Mouse (Mus musculus) yolk sac, embryonic 10.5 days (tissue): ENCODE measurements around the gene Lrrtm4.

ENCODE experiments used
- DNase-seq: peaks from one replicate; pipeline ENCODE4 v3.0.0-alpha.2; 2017; ENCODE audit warnings: low spot score

Gene Lrrtm4

DNA sequence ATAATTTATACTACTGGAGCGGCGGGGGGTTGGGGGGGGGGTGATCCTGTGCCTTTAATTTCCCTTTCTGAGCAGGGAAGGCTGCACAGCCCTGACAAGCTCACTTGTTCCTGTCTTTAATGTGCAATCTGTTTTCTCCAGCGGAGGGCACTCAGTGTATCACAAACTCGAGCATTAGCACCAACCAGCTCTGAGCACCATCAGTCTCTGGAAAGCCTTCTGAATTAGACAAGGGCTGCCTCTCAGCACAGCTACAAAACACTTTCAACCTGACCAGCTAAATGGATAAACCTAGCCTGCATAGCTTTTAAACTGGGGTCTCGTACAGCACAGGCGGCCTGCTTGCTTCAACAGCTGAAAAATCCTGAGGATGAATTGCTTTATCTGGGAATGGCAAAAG lies at the start of gene Lrrtm4:
TSS of gene Lrrtm4 (plus strand) at position 113 of the 400 bp plus-strand sequence.
- no peak for DNase-seq

DNA sequence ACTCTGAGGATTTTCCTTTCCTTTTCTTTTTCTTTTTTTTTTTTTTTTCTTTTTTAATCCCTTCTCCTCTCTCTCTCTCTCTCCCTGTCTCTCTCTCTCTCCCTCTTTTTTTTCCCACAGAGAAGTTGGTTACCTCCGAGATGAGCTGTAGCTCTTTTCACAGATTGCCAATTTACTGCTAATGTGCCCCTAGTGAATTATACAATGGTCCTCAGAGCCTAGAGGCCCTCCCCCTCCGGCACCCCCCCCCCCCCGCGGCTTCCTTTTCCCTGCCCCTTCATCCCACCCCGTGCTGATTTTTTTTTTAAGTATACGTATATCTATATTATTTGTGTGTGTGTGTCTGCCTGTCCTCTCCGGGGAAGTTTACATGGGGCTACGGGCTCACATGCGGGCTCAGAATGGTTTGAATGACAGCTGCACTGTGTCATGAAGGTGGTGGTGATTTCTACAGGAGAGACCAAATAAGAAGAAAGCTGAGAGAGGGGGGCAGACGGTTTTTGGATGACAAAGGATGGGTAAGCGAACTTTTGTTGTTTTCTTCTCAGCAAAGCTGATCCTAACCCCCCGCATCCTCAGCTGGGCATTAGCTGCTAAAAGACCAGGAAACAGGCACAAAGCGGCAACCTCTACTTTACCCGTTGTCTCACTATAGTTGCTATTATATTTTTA lies 648 bp downstream of the Lrrtm4 start:
- DNase-seq = no peak

- no peak for DNase-seq
Measured at GRCm38 (mm10) chr6:80019861-80020230, 1.2 kb downstream of the Lrrtm4 start.

DNA sequence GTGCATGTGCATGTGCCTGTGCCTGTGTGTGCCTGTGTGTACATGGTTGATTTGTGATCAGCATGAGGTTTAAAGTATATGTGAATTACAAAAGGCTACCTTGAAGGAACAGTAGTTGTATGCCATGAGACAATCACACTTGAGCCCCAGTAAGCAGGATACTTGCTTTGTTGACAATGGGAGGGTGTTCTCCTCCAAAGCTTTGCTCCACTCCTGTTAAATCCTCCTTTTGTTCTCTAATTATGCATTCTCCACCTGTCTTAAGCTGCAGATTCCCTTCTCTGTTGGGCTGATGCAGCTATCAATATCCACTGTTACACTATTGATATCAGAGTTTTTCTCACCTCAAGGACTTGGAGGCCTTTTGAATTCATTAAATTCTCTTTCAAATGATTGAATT lies 38.2 kb downstream of the Lrrtm4 start:
- no peak for DNase-seq

DNA sequence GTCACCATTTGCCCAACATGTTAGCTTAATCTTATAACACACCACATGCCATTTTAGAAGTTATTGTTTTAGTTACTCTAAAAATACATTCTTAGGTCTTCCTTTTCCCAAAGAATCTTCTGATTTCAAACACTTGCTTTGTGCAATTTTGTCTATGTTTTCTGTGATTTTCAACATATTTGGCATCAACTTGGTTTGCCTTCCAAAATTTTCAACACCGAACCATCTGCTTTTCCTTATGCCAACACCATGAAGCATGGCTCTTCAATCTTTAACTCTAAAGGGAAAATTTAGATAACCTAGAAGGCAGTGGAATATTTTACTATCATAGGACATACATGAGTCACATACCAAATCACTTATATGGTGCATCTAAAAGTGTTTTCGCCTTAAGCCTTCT lies 59.3 kb downstream of the Lrrtm4 start:
- DNase-seq = no peak

DNA sequence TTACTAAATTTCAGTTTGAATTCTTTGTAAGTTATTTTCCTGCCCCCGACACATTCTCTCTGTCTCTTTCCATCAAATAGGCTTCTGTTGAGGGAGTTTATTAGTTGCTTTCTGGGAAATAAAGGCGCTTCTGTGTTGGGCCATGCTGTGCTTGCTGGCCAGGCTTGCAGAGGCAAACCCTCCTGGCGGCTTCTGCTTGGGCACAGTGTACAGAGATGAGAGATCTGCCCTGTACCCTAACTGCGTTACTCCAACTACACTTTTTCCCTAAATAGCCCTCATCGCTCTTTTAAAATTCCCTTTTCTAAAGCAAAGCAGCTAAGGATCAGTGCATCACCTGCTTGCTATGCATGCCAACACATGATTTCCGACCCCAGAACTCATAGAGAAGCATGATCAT lies 60.6 kb downstream of the Lrrtm4 start:
- no peak for DNase-seq

DNA sequence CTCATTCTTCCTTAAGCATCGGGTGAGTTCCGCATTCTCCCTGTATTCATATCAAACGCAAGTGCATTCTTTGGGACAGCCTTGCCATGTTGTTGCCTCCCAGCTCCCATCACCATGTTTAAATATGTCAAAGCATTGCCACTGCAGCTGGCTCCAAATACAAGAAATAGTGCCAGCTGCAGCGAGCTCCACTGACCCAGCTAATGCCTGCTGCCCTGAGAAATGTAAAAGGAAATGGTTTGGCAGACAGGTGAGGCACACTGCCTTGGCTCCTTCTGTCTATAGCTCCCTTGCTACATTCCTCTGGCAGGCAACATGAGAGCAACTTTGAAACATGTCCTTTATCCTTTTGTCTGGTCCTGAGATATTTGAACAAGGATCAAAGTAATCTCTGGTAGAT lies 76.2 kb downstream of the Lrrtm4 start:
- DNase-seq = no peak

DNA sequence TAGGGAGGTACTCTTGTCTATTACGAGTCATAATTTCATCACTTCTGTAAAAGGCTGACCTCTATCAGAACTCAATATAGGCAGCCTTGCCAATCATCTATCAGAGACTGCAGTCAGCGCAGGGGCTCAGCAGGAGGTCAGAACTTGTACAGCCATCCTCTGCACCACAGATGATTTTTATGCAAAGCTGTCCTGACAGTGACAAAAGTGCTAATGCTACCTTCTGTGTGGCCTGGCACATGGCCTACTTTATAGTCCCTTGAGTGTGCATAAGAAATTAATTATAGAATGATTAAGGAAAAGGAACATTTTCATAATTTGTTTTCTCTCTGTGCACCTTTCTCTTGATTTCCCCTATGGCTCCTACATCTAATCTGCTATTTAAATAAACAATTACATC lies 86.7 kb downstream of the Lrrtm4 start:
- DNase-seq = no peak

- DNase-seq = no peak
Measured at GRCm38 (mm10) chr6:80105843-80106242, 87.2 kb downstream of the Lrrtm4 start.

GRCm38 (mm10) chr6:80126419-80126818 lies 107.7 kb downstream of the Lrrtm4 start:
- DNase-seq = no peak

GRCm38 (mm10) chr6:80162585-80162984 lies 143.9 kb downstream of the Lrrtm4 start:
- no peak for DNase-seq

GRCm38 (mm10) chr6:80181916-80182315 lies 163.2 kb downstream of the Lrrtm4 start:
- DNase-seq = no peak

- DNase-seq = no peak
Measured at GRCm38 (mm10) chr6:80182353-80182752, 163.7 kb downstream of the Lrrtm4 start.

- DNase-seq = no peak
Measured at GRCm38 (mm10) chr6:80185489-80186113, 166.9 kb downstream of the Lrrtm4 start.

DNA sequence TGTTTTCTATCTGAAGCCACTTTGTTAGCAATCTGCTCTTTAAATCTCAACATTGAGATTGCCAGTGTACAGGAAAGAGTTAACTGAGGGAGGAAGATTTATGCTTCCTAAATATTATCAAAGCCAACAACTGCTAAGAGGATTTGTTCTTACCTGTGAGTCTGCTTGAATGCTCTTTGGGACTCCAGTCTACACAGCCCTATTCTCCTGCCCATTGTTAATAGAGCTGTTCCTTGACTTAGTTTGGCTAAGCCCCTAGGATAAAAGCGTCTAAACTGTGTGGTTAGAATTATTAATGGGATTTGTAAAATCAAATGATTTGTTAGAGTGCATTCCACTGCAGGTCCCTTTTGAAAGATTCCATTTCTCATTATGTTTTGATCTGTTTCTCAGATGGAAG lies 168.1 kb downstream of the Lrrtm4 start:
- no peak for DNase-seq

GRCm38 (mm10) chr6:80209476-80209875 lies 190.8 kb downstream of the Lrrtm4 start:
- no peak for DNase-seq

DNA sequence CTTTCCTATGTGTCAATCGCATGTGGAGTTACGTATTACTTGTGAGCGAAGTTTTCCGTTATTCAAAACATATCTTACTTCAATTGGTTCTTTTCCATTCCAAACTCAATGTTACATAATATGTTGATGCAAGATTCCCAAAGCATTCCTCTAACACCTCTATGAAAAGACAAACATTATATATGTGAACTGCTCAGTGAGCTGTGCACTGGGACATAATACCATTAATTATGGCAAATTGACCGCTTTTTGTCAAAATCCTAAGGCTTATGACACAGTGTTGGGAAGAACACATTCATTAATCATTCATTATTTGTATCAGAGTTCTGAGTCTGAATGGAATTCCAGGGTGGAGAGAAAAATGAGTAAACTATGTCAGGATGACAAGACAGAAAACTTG lies 191.6 kb downstream of the Lrrtm4 start:
- no peak for DNase-seq

DNA sequence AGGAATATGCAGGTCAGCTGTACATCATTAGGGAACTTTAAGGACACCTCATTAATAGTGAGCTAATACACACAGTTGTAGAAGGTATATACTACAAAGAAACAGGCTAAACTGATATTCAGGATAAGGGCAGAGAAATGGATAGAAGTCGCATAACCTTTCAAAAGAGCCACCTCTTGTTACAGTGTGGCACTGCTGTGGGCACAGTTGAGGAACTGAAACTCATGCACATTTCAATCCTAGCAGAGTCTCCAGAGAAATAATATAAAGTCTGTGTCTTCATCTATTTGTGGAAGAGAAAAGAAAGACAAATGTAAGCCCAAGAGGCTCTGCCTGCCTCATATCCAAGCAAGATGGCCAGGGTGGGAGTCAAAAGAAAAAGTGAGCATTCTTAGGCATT lies 242.9 kb downstream of the Lrrtm4 start:
- no peak for DNase-seq

DNA sequence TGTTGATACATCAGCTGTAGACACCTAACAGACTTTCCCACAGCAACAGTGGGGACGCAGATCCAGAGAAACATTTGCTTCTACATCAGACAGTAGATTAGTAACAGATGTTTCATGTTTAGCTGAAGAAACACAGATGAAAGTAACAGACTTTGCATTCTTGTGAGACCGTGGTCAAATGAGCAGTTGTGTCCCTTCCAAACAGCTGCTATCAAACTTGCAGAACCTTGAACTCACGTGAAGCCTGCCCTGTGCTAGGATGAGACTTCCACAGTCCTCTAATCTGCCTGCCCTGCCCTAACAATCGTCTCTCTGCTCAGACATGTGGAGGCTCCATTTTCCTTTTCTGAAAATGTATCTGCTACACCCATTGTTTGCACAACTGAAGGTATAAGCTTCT lies 245.3 kb downstream of the Lrrtm4 start:
- DNase-seq = no peak

GRCm38 (mm10) chr6:80264584-80264983 lies 245.9 kb downstream of the Lrrtm4 start:
- no peak for DNase-seq

DNA sequence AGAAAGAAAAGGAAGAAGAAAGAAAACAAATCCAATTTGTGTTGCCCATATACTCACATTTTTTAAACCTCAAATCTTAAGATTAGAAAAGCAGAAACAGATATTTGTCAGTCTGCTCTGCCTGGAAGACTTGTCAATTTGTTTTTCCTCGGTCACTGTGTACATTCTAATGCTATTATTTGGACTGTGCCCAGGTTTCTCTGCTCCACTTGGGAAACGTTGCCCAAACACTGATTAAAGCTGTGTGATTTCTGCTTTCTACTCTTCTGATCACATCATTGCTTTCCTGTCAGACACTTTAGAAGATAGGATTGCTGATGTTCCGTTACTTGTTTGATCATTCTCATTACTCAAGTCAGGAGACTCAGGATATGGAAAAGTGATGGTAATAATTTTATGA lies 247.1 kb downstream of the Lrrtm4 start:
- DNase-seq = no peak

DNA sequence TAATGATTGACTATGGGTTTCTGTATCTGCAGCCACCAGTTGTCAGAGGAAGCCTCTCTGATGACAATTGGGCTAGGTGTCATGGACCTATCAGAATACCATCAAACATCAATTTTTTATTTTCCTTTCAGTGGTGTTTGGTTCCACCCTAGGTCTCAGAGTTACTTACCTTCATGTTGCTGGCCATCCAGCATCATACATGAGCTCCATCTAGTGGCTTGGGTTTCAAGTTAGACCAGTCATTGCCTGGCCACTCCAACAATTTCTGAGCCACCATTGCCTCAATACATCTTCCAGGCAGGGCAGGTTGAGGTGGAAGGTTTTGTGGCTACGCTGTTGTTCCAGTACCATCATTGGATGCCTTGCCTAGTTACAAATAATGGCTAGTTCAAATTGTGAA lies 268.3 kb downstream of the Lrrtm4 start:
- no peak for DNase-seq

- no peak for DNase-seq
Measured at GRCm38 (mm10) chr6:80301871-80302270, 283.2 kb downstream of the Lrrtm4 start.

DNA sequence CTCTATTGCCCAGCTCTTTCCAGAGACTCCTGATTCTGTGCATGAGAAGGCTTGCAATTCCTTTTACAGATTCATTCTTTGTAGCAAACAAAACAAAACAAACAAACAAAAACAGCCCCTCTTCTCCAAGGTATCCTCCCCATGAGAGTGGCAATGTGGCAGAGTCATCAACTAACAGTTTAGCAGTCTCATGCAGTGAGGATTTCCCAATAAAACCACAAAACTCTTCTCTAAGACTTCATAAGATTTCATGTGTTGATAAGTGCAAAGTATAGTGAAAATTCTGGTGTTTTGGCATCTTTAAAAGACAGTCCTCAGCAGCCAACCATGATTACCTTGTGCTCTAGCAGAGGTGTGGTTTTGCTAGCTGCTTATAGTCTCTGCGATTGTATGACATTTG lies 284.9 kb downstream of the Lrrtm4 start:
- DNase-seq = no peak
